Mouse (Mus musculus) G1E (cell line): ENCODE data around the gene Trappc6b.

ENCODE experiments used
- CTCF ChIP-seq: IDR thresholded peaks from 2 replicates; pipeline ENCODE4 v1.5.1; 2012; ENCODE audit warnings: low read depth, low read length, inconsistent platforms, mixed read lengths
- GATA1 ChIP-seq: IDR thresholded peaks from 2 replicates; pipeline ENCODE4 v1.6.1; 2012; ENCODE audit warnings: borderline replicate concordance, low read length, inconsistent platforms, mixed read lengths
- POLR2AphosphoS5 ChIP-seq: IDR thresholded peaks from 2 replicates; pipeline ENCODE4 v1.6.1; 2012; ENCODE audit warnings: low read depth, low read length, inconsistent platforms; ENCODE audit not compliant: insufficient replicate concordance

GRCm38 (mm10) chr12:59021306-59021705, 40.0 kb downstream of the Trappc6b start:
- no peak for TF ChIP-seq CTCF
- no peak for TF ChIP-seq GATA1
- TF ChIP-seq POLR2AphosphoS5: no peak
